Mouse (Mus musculus): ENCODE results near the gene Chtop. TPM values are rescaled to one million over a fixed set of nuclear protein-coding genes. Genes with fewer than 3 reads are reported as not detected.

Chtop gene
- total and polyA plus RNA-seq, 3 experiments: 201 to 320 TPM; not detected in 1

GRCm38 (mm10) chr3:90508950-90509746 lies at the start of gene Chtop (continued):
- TF ChIP-seq ZNF384 (IDR thresholded peaks at IDR 0.05; ENCODE audit: low read depth, low read length) (no peak), POLR2AphosphoS2 (IDR thresholded peaks at IDR 0.05; ENCODE audit: low read length) (peak; percentile 94), USF2 (IDR thresholded peaks at IDR 0.05; ENCODE audit: borderline replicate concordance in 1 of 2, insufficient read depth in 1 of 2, low read depth in 1 of 2, low read length in 2 of 2) (no peak), MAFK (IDR thresholded peaks at IDR 0.05; ENCODE audit: borderline replicate concordance, low read depth, low read length) (no peak)

- H3K4me1 ChIP-seq (ENCODE audit: control insufficient read depth in 1 of 2, insufficient read depth in 2 of 2, low read length in 2 of 2): no peaks in the 10 kb centered on the region; a peak in 1 of 4 replicates
- H3K4me3 ChIP-seq (ENCODE audit: control insufficient read depth in 1 of 2, insufficient read depth in 1 of 2, low read depth in 2 of 2, low read length in 2 of 2): no peak overlapping the region
- no peak overlapping the region for H3K27ac ChIP-seq (ENCODE audit: control insufficient read depth, low read depth, low read length)
- no peak for DNase-seq (ENCODE audit: low read depth, low spot score)
- no peaks in the 10 kb centered on the region for H3K9me3 ChIP-seq (replicated peaks; ENCODE audit: insufficient read depth, low read length)
- H3K9ac ChIP-seq (ENCODE audit: control insufficient read depth, low read depth, low read length, poor library complexity, severe bottlenecking): no peak overlapping the region
- TF ChIP-seq RCOR1 (IDR thresholded peaks at IDR 0.05; ENCODE audit: low read depth, low read length): no peak
- no peak for TF ChIP-seq ZMIZ1 (IDR thresholded peaks at IDR 0.05; ENCODE audit: low read depth, low read length)
- TF ChIP-seq ZKSCAN1 (IDR thresholded peaks at IDR 0.05; ENCODE audit: low read depth, low read length): no peak
- TF ChIP-seq MEF2A (IDR thresholded peaks at IDR 0.05; ENCODE audit: extremely low read depth, insufficient replicate concordance, low read depth, low read length, poor library complexity, severe bottlenecking): no peak
- no peak for TF ChIP-seq POLR2AphosphoS5 (IDR thresholded peaks at IDR 0.05; ENCODE audit: borderline replicate concordance, low read depth, low read length)
- TF ChIP-seq EP300 (IDR thresholded peaks at IDR 0.05; ENCODE audit: low read depth in 1 of 2, low read length in 2 of 2): no peak
- TF ChIP-seq BHLHE40 (IDR thresholded peaks at IDR 0.05; ENCODE audit: borderline replicate concordance, low read depth, low read length): no peak
- no peak for TF ChIP-seq TAL1 (IDR thresholded peaks at IDR 0.05; ENCODE audit: low read length)
- TF ChIP-seq CTCF (IDR thresholded peaks at IDR 0.05 in 2 of 3, conservative IDR thresholded peaks at IDR 0.05 in 1 of 3; ENCODE audit: control insufficient read depth in 1 of 3, insufficient read depth in 1 of 3, low read depth in 2 of 3, low read length in 3 of 3, poor library complexity in 1 of 3, severe bottlenecking in 1 of 3): no peak
- no peak for TF ChIP-seq ZNF384 (IDR thresholded peaks at IDR 0.05; ENCODE audit: low read depth, low read length)
- TF ChIP-seq CHD2 (IDR thresholded peaks at IDR 0.05; ENCODE audit: low read length): no peak
- no peak for TF ChIP-seq MYB (IDR thresholded peaks at IDR 0.05; ENCODE audit: low read depth, low read length)
- TF ChIP-seq POLR2A (IDR thresholded peaks at IDR 0.05; ENCODE audit: control insufficient read depth in 1 of 2, insufficient read depth in 1 of 2, low read depth in 1 of 2, low read length in 2 of 2, poor library complexity in 1 of 2): no peak
- no peak for TF ChIP-seq POLR2AphosphoS2 (IDR thresholded peaks at IDR 0.05; ENCODE audit: low read length)
- TF ChIP-seq HCFC1 (IDR thresholded peaks at IDR 0.05; ENCODE audit: low read depth, low read length): no peak
- TF ChIP-seq TBP (IDR thresholded peaks at IDR 0.05; ENCODE audit: low read depth, low read length): no peak
- no peak for TF ChIP-seq SMC3 (IDR thresholded peaks at IDR 0.05; ENCODE audit: low read depth, low read length)
- no peak for TF ChIP-seq MXI1 (IDR thresholded peaks at IDR 0.05; ENCODE audit: low read depth, low read length)
- TF ChIP-seq MAX (IDR thresholded peaks at IDR 0.05; ENCODE audit: low read length): no peak
- no peaks in the 10 kb centered on the region for H3K36me3 ChIP-seq (ENCODE audit: control insufficient read depth in 1 of 2, insufficient read depth in 2 of 2, low read length in 2 of 2)
- H3K27me3 ChIP-seq (ENCODE audit: control insufficient read depth in 1 of 2, insufficient read depth in 2 of 2, low read length in 2 of 2): peaks cover 28 to 42% of the 10 kb centered on the region in 2 experiments
- H3K79me2 ChIP-seq (ENCODE audit: control insufficient read depth, insufficient read depth, low read length, poor library complexity): no peaks in the 10 kb centered on the region
These were observed 46.7 kb upstream of the Chtop start for GRCm38 (mm10) chr3:90555954-90556353.

Measured in MEL (cell line).